20 mouse cellular contexts compared by ENCODE assay signal in the genomic region with DNA sequence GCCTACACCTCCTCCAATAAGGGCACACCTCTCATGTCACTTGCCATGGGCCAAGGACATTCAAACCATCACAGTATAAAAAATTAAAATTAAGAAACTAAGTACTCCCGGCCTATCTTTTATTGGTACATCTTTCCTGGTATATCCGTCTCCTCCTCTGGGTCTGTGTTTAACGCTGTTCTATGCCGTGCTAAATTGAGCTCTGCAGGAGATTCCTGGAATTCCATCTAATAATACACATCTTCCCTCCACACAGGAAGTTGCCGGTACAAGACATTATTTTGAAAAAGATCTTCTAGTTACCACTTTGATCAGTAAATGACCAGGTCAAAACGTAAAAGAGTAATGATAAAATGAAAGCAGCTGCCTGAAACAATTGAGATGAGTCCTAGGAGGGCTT.
DNase-seq lines count a peak whose midpoint lies in the region; ATAC-seq and TF ChIP-seq lines count a peak whose summit lies in the region.
"Had no signal": no experiment of that assay in that cellular context is flagged by ENCODE, and none has a peak within 500 bp of the region (broad histone marks: within the 10 kb centered on the region; RNA-seq: fewer than 3 reads in every experiment).

No protein-coding gene starts in this region.

- TF ChIP-seq CTCF in intestine, postnatal 0 days (IDR thresholded peaks at IDR 0.05; ENCODE audit: low read depth), result no peak
- no peak for TF ChIP-seq CTCF in stomach, postnatal 0 days (IDR thresholded peaks at IDR 0.05; ENCODE audit: low read depth)

- intact Hi-C loops in heart, postnatal 36 days (cut with DNase I), result no loop called here

- peaks cover 22% of the 10 kb centered on the region for H3K4me1 ChIP-seq in heart, embryonic 12.5 days (replicated peaks)
- peaks cover 5% of the 10 kb centered on the region; the same call in 1 of the 2 replicates for H3K4me1 ChIP-seq in intestine, embryonic 15.5 days (replicated peaks)
- no peaks in the 10 kb centered on the region for H3K4me1 ChIP-seq in intestine, postnatal 0 days (replicated peaks; ENCODE audit: control insufficient read depth, insufficient read depth, low read length)
- peaks cover 9% of the 10 kb centered on the region for H3K4me1 ChIP-seq in stomach, embryonic 14.5 days (ENCODE audit: control insufficient read depth, insufficient read depth, low read length)
- H3K4me1 ChIP-seq in stomach, postnatal 0 days (replicated peaks; ENCODE audit: control insufficient read depth, insufficient read depth), result peaks cover 3% of the 10 kb centered on the region; the same call in 1 of the 2 replicates
- H3K4me1 ChIP-seq: forebrain, embryonic 15.5 days; hindbrain, embryonic 12.5 days had no signal

- H3K36me3 ChIP-seq in heart, embryonic 12.5 days, result peaks cover 7% of the 10 kb centered on the region; the same call in 1 of the 2 replicates
- H3K36me3 ChIP-seq in intestine, embryonic 15.5 days, result no peaks in the 10 kb centered on the region
- no peaks in the 10 kb centered on the region for H3K36me3 ChIP-seq in intestine, postnatal 0 days (ENCODE audit: control insufficient read depth, insufficient read depth)
- H3K36me3 ChIP-seq in stomach, embryonic 14.5 days (ENCODE audit: control insufficient read depth, insufficient read depth, low read length), result 0 out of 2 replicates have a peak, but pooled peaks cover 6% of the 10 kb centered on the region
- no peaks in the 10 kb centered on the region for H3K36me3 ChIP-seq in stomach, postnatal 0 days (ENCODE audit: control insufficient read depth, insufficient read depth, low read length)
- H3K36me3 ChIP-seq: embryonic facial prominence, embryonic 12.5 days; forebrain, embryonic 15.5 days; hindbrain, embryonic 12.5 days; kidney, embryonic 15.5 days; midbrain, embryonic 13.5 days; neural tube, embryonic 13.5 days had no signal

- no peaks in the 10 kb centered on the region for H3K9me3 ChIP-seq in heart, embryonic 12.5 days (replicated peaks)
- no peaks in the 10 kb centered on the region for H3K9me3 ChIP-seq in intestine, embryonic 15.5 days
- no peaks in the 10 kb centered on the region for H3K9me3 ChIP-seq in intestine, postnatal 0 days (ENCODE audit: control insufficient read depth)
- no peaks in the 10 kb centered on the region for H3K9me3 ChIP-seq in stomach, embryonic 14.5 days (ENCODE audit: control insufficient read depth, low read depth, low read length)
- H3K9me3 ChIP-seq in stomach, postnatal 0 days (ENCODE audit: control insufficient read depth, low read length), result no peaks in the 10 kb centered on the region
- H3K9me3 ChIP-seq: embryonic facial prominence, embryonic 12.5 days; forebrain, embryonic 15.5 days; hindbrain, embryonic 12.5 days; kidney, embryonic 15.5 days; midbrain, embryonic 13.5 days; neural tube, embryonic 13.5 days had no signal

- no peak overlapping the region for H3K9ac ChIP-seq in heart, embryonic 12.5 days
- no peak overlapping the region for H3K9ac ChIP-seq in intestine, embryonic 15.5 days
- no peak overlapping the region for H3K9ac ChIP-seq in intestine, postnatal 0 days (ENCODE audit: low read depth, low read length)
- H3K9ac ChIP-seq in stomach, embryonic 14.5 days (replicated peaks; ENCODE audit: low read depth, low read length), result no peak overlapping the region
- no peak overlapping the region for H3K9ac ChIP-seq in stomach, postnatal 0 days (ENCODE audit: low read length)
- H3K9ac ChIP-seq: embryonic facial prominence, embryonic 12.5 days; forebrain, embryonic 15.5 days; hindbrain, embryonic 12.5 days; kidney, embryonic 15.5 days; liver, embryonic 14.5 days; midbrain, embryonic 13.5 days; neural tube, embryonic 13.5 days had no signal

- no peak for ATAC-seq in heart, embryonic 12.5 days (ENCODE audit: insufficient number of reproducible peaks, low FRiP score)
- no peak for ATAC-seq in intestine, embryonic 15.5 days
- ATAC-seq in intestine, postnatal 0 days, result no peak
- ATAC-seq in stomach, embryonic 14.5 days (ENCODE audit: insufficient number of reproducible peaks, insufficient read depth, low FRiP score, low read depth), result no peak
- ATAC-seq in stomach, postnatal 0 days (ENCODE audit: low FRiP score, low TSS enrichment), result no peak
- ATAC-seq: forebrain, embryonic 15.5 days; midbrain, embryonic 13.5 days had no signal

- no peak for DNase-seq in heart, postnatal 36 days
- no peak for DNase-seq in stomach, postnatal 0 days (ENCODE audit: low spot score)
- DNase-seq in right cerebral cortex, adult 18-20 months, result no peak
- DNase-seq: cerebellum, adult 2 months; cerebellum, postnatal 36 days; gastrocnemius, postnatal 36 days; right cerebral cortex, postnatal 14 days; spleen, adult 18-20 months; thymus, adult 2 months had no signal

- peak overlapping the region; percentile 29 for H3K4me2 ChIP-seq in heart, embryonic 12.5 days
- no peak overlapping the region for H3K4me2 ChIP-seq in intestine, embryonic 15.5 days (replicated peaks)
- H3K4me2 ChIP-seq in intestine, postnatal 0 days (replicated peaks; ENCODE audit: low read depth), result no peak overlapping the region
- no peak overlapping the region for H3K4me2 ChIP-seq in stomach, embryonic 14.5 days (replicated peaks; ENCODE audit: low read depth, low read length)
- no peak overlapping the region for H3K4me2 ChIP-seq in stomach, postnatal 0 days (replicated peaks; ENCODE audit: low read depth)
- H3K4me2 ChIP-seq: embryonic facial prominence, embryonic 12.5 days; forebrain, embryonic 15.5 days; hindbrain, embryonic 12.5 days; kidney, embryonic 15.5 days; midbrain, embryonic 13.5 days; neural tube, embryonic 13.5 days had no signal

- H3K27ac ChIP-seq in heart, embryonic 12.5 days (ENCODE audit: poor library complexity, severe bottlenecking), result peak overlapping the region; percentile 59
- H3K27ac ChIP-seq in intestine, embryonic 15.5 days, result peak overlapping the region; percentile 68; the same call in 1 of the 2 replicates
- H3K27ac ChIP-seq in intestine, postnatal 0 days (ENCODE audit: low read depth, low read length), result no peak overlapping the region
- H3K27ac ChIP-seq in stomach, embryonic 14.5 days (ENCODE audit: low read length), result peak overlapping the region; percentile 68; the same call in 1 of the 2 replicates
- no peak overlapping the region for H3K27ac ChIP-seq in stomach, postnatal 0 days (replicated peaks)
- H3K27ac ChIP-seq: embryonic facial prominence, embryonic 12.5 days; forebrain, embryonic 15.5 days; hindbrain, embryonic 12.5 days; kidney, embryonic 15.5 days; liver, embryonic 14.5 days; midbrain, embryonic 13.5 days; neural tube, embryonic 13.5 days had no signal

- no peaks in the 10 kb centered on the region for H3K27me3 ChIP-seq in heart, embryonic 12.5 days (replicated peaks)
- no peaks in the 10 kb centered on the region for H3K27me3 ChIP-seq in intestine, embryonic 15.5 days (replicated peaks)
- H3K27me3 ChIP-seq in intestine, postnatal 0 days (replicated peaks; ENCODE audit: control insufficient read depth, insufficient read depth, low read length), result no peaks in the 10 kb centered on the region
- no peaks in the 10 kb centered on the region for H3K27me3 ChIP-seq in stomach, embryonic 14.5 days (ENCODE audit: control insufficient read depth, insufficient read depth, low read length)
- H3K27me3 ChIP-seq in stomach, postnatal 0 days (ENCODE audit: control insufficient read depth, insufficient read depth, low read length), result no peaks in the 10 kb centered on the region
- H3K27me3 ChIP-seq: embryonic facial prominence, embryonic 12.5 days; forebrain, embryonic 15.5 days; hindbrain, embryonic 12.5 days; kidney, embryonic 15.5 days; midbrain, embryonic 13.5 days; neural tube, embryonic 13.5 days had no signal

- 24% methylated on average over 6 of the region's 6 CpGs for WGBS in heart, embryonic 12.5 days
- 28% methylated on average over 6 of the region's 6 CpGs for WGBS in intestine, embryonic 15.5 days
- 38% methylated on average over 6 of the region's 6 CpGs for WGBS in intestine, postnatal 0 days
- WGBS in stomach, embryonic 14.5 days, result 30% methylated on average over 6 of the region's 6 CpGs
- WGBS in stomach, postnatal 0 days, result 27% methylated on average over 6 of the region's 6 CpGs

- TF ChIP-seq EP300 in stomach, postnatal 0 days (optimal IDR thresholded peaks at IDR 0.05), result no peak

- H3K4me3 ChIP-seq in heart, embryonic 12.5 days, result no peak overlapping the region
- no peak overlapping the region for H3K4me3 ChIP-seq in intestine, embryonic 15.5 days (replicated peaks)
- H3K4me3 ChIP-seq in intestine, postnatal 0 days (ENCODE audit: low read depth, low read length), result no peak overlapping the region
- no peak overlapping the region for H3K4me3 ChIP-seq in stomach, embryonic 14.5 days (ENCODE audit: low read depth, low read length)
- H3K4me3 ChIP-seq in stomach, postnatal 0 days (ENCODE audit: low read depth, low read length), result no peak overlapping the region
- H3K4me3 ChIP-seq: embryonic facial prominence, embryonic 12.5 days; forebrain, embryonic 15.5 days; hindbrain, embryonic 12.5 days; kidney, embryonic 15.5 days; midbrain, embryonic 13.5 days; neural tube, embryonic 13.5 days had no signal

Comparison
In these comparisons a context has a peak if more than half of its experiments do, and no peak if none do; other contexts are left out.
1. H3K27ac ChIP-seq: peak in heart, embryonic 12.5 days (single experiment), intestine, embryonic 15.5 days (single experiment) and stomach, embryonic 14.5 days (single experiment); none in intestine, postnatal 0 days (single experiment) and stomach, postnatal 0 days (single experiment).